Mouse (Mus musculus) lung, postnatal 10 days (tissue): ENCODE data around the gene Tor4a.

Experiments
- DNase-seq: peaks from one replicate; pipeline ENCODE4 v3.0.0; 2021

The Tor4a gene

GRCm38 (mm10) chr2:25224766-25225752 is 28.4 kb upstream of the Tor4a start:
- peak; percentile 99 for DNase-seq

- DNase-seq: no peak
Observed at GRCm38 (mm10) chr2:25224492-25224765, 27.7 kb upstream of the Tor4a start, which contains the start of gene Tubb4b. Tubb4b (minus strand) TSS chr2:25224702.

- DNase-seq: peak; percentile 90
Observed at GRCm38 (mm10) chr2:25223681-25224491, 27.2 kb upstream of the Tor4a start.

GRCm38 (mm10) chr2:25221331-25221772 is 24.7 kb upstream of the Tor4a start:
- no peak for DNase-seq

- no peak for DNase-seq
Observed at GRCm38 (mm10) chr2:25218445-25218844, 21.8 kb upstream of the Tor4a start, which contains the start of gene Fam166a. Fam166a (plus strand) TSS chr2:25218745.

GRCm38 (mm10) chr2:25217666-25218065 is 21.0 kb upstream of the Tor4a start:
- no peak for DNase-seq

- no peak for DNase-seq
Observed at GRCm38 (mm10) chr2:25214444-25214843, 17.8 kb upstream of the Tor4a start, which contains the start of gene Stpg3. Stpg3 (minus strand) TSS chr2:25214637.

- no peak for DNase-seq
Observed at GRCm38 (mm10) chr2:25213266-25213865, 16.7 kb upstream of the Tor4a start.

GRCm38 (mm10) chr2:25211121-25211670 is 14.5 kb upstream of the Tor4a start, which contains the start of gene Nelfb:
Nelfb (minus strand) TSS chr2:25211489.
- DNase-seq: peak; percentile 97

GRCm38 (mm10) chr2:25210686-25211085 is 14.0 kb upstream of the Tor4a start:
- DNase-seq: no peak

GRCm38 (mm10) chr2:25207593-25207992 is 10.9 kb upstream of the Tor4a start:
- no peak for DNase-seq

GRCm38 (mm10) chr2:25203631-25204214 is 7.0 kb upstream of the Tor4a start:
- peak; percentile 32 for DNase-seq

GRCm38 (mm10) chr2:25200631-25201030 is 3.9 kb upstream of the Tor4a start:
- DNase-seq: no peak

GRCm38 (mm10) chr2:25197946-25198345 is 1.3 kb upstream of the Tor4a start:
- DNase-seq: no peak

- peak; percentile 59 for DNase-seq
Observed at GRCm38 (mm10) chr2:25197191-25197590, 505 bp upstream of the Tor4a start.

GRCm38 (mm10) chr2:25195211-25196156 is 1.2 kb downstream of the Tor4a start:
- peak; percentile 83 for DNase-seq

- no peak for DNase-seq
Observed at GRCm38 (mm10) chr2:25194486-25195171, 2.1 kb downstream of the Tor4a start.

- no peak for DNase-seq
Observed at GRCm38 (mm10) chr2:25194006-25194405, 2.7 kb downstream of the Tor4a start.

GRCm38 (mm10) chr2:25193330-25193770 is 3.3 kb downstream of the Tor4a start:
- DNase-seq: peak; percentile 91

- no peak for DNase-seq
Observed at GRCm38 (mm10) chr2:25187841-25188240, 8.8 kb downstream of the Tor4a start.
